Mouse (Mus musculus): ENCODE measurements at regions not wholly inside any gene's neighbourhood (a gene's known extent, or its start where the extent isn't known, plus 50 kb on each side); places are given as distances from the start of the nearest gene placed in this dataset.

DNA sequence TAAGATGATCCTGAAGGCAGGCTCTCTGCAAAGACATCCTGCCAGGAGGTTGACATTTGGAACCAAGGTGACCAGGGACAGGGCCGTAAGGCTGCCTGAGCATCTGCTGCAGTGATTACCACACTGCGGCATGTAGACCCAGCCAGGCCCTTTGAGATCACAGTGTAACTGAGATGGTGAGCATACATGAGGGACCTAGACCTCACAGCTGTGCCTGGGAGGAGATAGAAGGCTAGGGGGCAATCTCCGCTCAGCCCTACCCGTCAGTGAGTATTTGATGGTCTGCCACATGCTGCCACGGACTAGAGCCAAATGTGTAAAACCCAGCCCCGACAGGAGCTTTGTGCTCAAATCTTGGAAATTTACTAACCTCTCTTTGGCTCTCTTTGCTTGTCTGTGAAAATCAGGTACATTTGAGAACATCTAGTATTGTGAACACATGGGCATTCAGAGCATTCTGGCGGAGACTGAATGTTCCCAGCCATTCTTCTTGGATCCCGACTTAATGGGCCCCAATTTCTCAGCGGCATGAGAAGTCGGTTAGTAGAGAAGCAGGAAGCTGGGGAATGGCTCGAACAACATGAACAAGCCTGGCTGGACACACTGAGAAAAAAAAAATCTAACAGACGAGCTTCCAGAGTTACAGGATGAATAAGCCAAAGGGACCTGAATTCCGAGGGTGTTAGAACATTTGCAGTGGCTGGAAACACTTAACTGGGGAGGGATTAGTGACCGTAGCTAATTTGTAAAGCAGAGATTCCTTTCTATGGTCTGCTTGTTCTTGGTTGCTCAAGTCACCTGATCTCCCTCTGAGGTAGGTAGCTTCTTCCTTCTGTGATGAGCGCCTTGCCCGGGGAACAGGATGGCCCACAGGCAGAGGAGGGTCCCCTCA lies 61.8 kb downstream of the Fam43a start:
- Histone ChIP-seq H3K36me3 (ENCODE audit: control insufficient read depth, insufficient read depth, low read length) (no peaks in the 10 kb centered on the region), H3K9me3 (ENCODE audit: control insufficient read depth, low read length) (no peaks in the 10 kb centered on the region), H3K27ac (replicated peaks) (no peak overlapping the region), H3K4me3 (ENCODE audit: low read depth, low read length) (no peak overlapping the region), H3K27me3 (ENCODE audit: control insufficient read depth, insufficient read depth, low read length) (no peaks in the 10 kb centered on the region), H3K4me1 (replicated peaks; ENCODE audit: control insufficient read depth, insufficient read depth) (no peaks in the 10 kb centered on the region), H3K9ac (ENCODE audit: low read length) (no peak overlapping the region), H3K4me2 (replicated peaks; ENCODE audit: low read depth) (no peak overlapping the region)
- ATAC-seq (ENCODE audit: low FRiP score, low TSS enrichment) (no peak), DNase-seq (ENCODE audit: low spot score) (no peak)
- TF ChIP-seq EP300 (optimal IDR thresholded peaks at IDR 0.05) (no peak), CTCF (IDR thresholded peaks at IDR 0.05; ENCODE audit: low read depth) (no peak)
- WGBS: 65% methylated on average over 16 of the region's 16 CpGs

DNA sequence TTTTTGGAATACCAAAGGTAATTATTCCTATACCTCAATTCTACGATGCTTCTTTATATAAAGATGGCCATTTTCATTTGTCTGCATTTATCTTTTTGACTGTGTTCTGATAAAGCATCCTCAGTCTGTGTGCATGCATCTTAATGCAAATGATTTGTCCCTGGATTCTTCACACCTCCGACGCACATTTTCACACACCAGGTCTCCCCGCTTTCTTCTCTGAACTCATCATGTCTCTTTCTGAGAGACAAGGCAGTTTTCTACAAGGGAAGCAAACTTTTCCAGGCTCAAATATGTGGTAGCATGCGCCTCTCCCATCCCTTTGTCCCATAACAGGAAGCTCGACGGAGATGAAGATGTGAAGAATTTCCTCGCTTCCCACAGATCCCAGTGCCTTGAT lies 63.5 kb downstream of the Fam43a start:
- H3K9me3 ChIP-seq (ENCODE audit: control insufficient read depth, low read length): no peaks in the 10 kb centered on the region
- 79% methylated on average over 8 of the region's 8 CpGs for WGBS
- H3K27me3 ChIP-seq (ENCODE audit: control insufficient read depth, insufficient read depth, low read length): no peaks in the 10 kb centered on the region
- no peaks in the 10 kb centered on the region for H3K36me3 ChIP-seq (ENCODE audit: control insufficient read depth, insufficient read depth, low read length)
- H3K9ac ChIP-seq (ENCODE audit: low read length): no peak overlapping the region
- TF ChIP-seq CTCF (IDR thresholded peaks at IDR 0.05; ENCODE audit: low read depth) (no peak), EP300 (optimal IDR thresholded peaks at IDR 0.05) (no peak)
- H3K4me2 ChIP-seq (replicated peaks; ENCODE audit: low read depth): no peak overlapping the region
- no peak overlapping the region for H3K27ac ChIP-seq (replicated peaks)
- DNase-seq (ENCODE audit: low spot score): no peak
- no peaks in the 10 kb centered on the region for H3K4me1 ChIP-seq (replicated peaks; ENCODE audit: control insufficient read depth, insufficient read depth)
- H3K4me3 ChIP-seq (ENCODE audit: low read depth, low read length): no peak overlapping the region
- no peak for ATAC-seq (ENCODE audit: low FRiP score, low TSS enrichment)

DNA sequence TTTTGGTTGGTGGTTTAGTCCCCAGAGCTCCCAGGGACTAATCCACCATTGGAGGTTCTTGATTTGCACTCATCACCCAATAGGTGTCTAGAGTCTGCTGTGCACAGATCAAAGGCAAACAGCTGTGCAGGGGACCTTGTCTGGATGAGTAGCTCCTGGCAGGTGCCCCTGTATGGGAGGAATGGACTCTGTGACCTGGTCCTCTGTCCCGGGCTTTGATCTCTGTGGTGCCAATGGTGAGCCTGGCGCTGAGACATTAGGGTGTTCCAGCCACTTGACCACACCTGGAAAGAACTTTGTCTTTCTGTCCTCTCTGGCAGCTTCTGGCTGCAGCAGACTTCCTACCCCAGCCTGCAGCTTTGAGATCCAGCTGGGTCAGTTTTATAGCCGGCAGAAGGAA lies 64.4 kb downstream of the Fam43a start:
- H3K4me1 ChIP-seq (replicated peaks; ENCODE audit: control insufficient read depth, insufficient read depth): no peaks in the 10 kb centered on the region
- ATAC-seq (ENCODE audit: low FRiP score, low TSS enrichment): no peak
- no peak overlapping the region for H3K4me2 ChIP-seq (replicated peaks; ENCODE audit: low read depth)
- no peak overlapping the region for H3K27ac ChIP-seq (replicated peaks)
- no peak overlapping the region for H3K4me3 ChIP-seq (ENCODE audit: low read depth, low read length)
- no peaks in the 10 kb centered on the region for H3K9me3 ChIP-seq (ENCODE audit: control insufficient read depth, low read length)
- no peaks in the 10 kb centered on the region for H3K27me3 ChIP-seq (ENCODE audit: control insufficient read depth, insufficient read depth, low read length)
- TF ChIP-seq CTCF (IDR thresholded peaks at IDR 0.05; ENCODE audit: low read depth) (no peak), EP300 (optimal IDR thresholded peaks at IDR 0.05) (no peak)
- H3K9ac ChIP-seq (ENCODE audit: low read length): no peak overlapping the region
- no peaks in the 10 kb centered on the region for H3K36me3 ChIP-seq (ENCODE audit: control insufficient read depth, insufficient read depth, low read length)
- DNase-seq (ENCODE audit: low spot score): no peak
- 72% methylated on average over 3 of the region's 3 CpGs for WGBS

GRCm38 (mm10) chr16:30664433-30664832 lies 64.9 kb downstream of the Fam43a start:
- H3K4me1 ChIP-seq (replicated peaks; ENCODE audit: control insufficient read depth, insufficient read depth): no peaks in the 10 kb centered on the region
- H3K27me3 ChIP-seq (ENCODE audit: control insufficient read depth, insufficient read depth, low read length): no peaks in the 10 kb centered on the region
- no peaks in the 10 kb centered on the region for H3K36me3 ChIP-seq (ENCODE audit: control insufficient read depth, insufficient read depth, low read length)
- H3K9me3 ChIP-seq (ENCODE audit: control insufficient read depth, low read length): no peaks in the 10 kb centered on the region
- H3K4me2 ChIP-seq (replicated peaks; ENCODE audit: low read depth): no peak overlapping the region
- H3K9ac ChIP-seq (ENCODE audit: low read length): no peak overlapping the region
- no peak overlapping the region for H3K27ac ChIP-seq (replicated peaks)
- no peak for DNase-seq (ENCODE audit: low spot score)
- H3K4me3 ChIP-seq (ENCODE audit: low read depth, low read length): no peak overlapping the region
- WGBS: 53% methylated on average over 4 of the region's 4 CpGs
- TF ChIP-seq EP300 (optimal IDR thresholded peaks at IDR 0.05): no peak
- TF ChIP-seq CTCF (IDR thresholded peaks at IDR 0.05; ENCODE audit: low read depth): no peak
- no peak for ATAC-seq (ENCODE audit: low FRiP score, low TSS enrichment)

DNA sequence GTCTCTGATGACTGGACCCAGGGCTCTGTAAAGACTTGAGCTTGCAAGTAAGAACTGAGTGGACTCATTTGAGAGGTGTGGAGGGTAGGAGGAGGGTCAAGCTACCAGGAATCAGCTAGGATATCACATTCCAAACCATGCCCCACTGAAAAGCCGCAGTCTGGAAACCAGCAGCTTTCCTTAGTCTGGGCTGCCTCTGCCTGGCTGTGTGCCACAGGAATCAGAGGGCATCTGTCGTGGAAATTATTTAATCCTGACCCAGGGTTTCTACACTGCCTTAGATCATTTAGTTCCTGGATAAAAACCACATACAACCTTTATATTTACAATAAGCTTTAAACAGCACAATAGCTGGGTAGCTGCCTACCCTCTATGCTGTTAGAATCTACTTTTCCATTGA lies 66.4 kb downstream of the Fam43a start:
- no peaks in the 10 kb centered on the region for H3K4me1 ChIP-seq (replicated peaks; ENCODE audit: control insufficient read depth, insufficient read depth)
- 38% methylated on average over 2 of the region's 2 CpGs for WGBS
- H3K4me3 ChIP-seq (ENCODE audit: low read depth, low read length): no peak overlapping the region
- H3K27me3 ChIP-seq (ENCODE audit: control insufficient read depth, insufficient read depth, low read length): no peaks in the 10 kb centered on the region
- ATAC-seq (ENCODE audit: low FRiP score, low TSS enrichment) (no peak), DNase-seq (ENCODE audit: low spot score) (no peak)
- TF ChIP-seq CTCF (IDR thresholded peaks at IDR 0.05; ENCODE audit: low read depth) (no peak), EP300 (optimal IDR thresholded peaks at IDR 0.05) (no peak)
- H3K4me2 ChIP-seq (replicated peaks; ENCODE audit: low read depth): no peak overlapping the region
- H3K36me3 ChIP-seq (ENCODE audit: control insufficient read depth, insufficient read depth, low read length): no peaks in the 10 kb centered on the region
- H3K27ac ChIP-seq (replicated peaks): no peak overlapping the region
- H3K9ac ChIP-seq (ENCODE audit: low read length): no peak overlapping the region
- H3K9me3 ChIP-seq (ENCODE audit: control insufficient read depth, low read length): no peaks in the 10 kb centered on the region

DNA sequence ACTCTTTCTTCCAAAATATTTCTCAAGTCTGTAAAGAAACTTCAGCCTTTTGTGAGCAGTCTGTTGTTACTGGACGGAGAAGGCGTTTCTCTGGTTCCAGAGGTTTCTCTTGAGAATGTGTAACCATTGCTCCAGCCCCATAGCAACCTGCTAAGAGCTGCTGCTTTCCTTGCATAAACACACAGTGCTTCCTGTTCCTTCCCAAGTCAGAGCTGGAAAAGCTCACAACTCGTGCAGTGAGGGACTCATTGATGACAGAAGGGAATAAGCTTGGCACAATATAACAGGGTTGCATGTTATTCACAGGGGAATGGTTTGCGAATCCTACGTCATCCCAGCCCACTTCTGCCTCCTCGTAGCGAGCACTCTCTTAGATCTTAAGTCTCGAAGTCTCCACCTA lies 70.4 kb downstream of the Fam43a start:
- H3K27ac ChIP-seq (replicated peaks): no peak overlapping the region
- H3K4me2 ChIP-seq (replicated peaks; ENCODE audit: low read depth): no peak overlapping the region
- ATAC-seq (ENCODE audit: low FRiP score, low TSS enrichment) (peak; percentile 47; the same call in 1 of the 2 replicates), DNase-seq (ENCODE audit: low spot score) (no peak)
- no peak overlapping the region for H3K4me3 ChIP-seq (ENCODE audit: low read depth, low read length)
- no peaks in the 10 kb centered on the region for H3K9me3 ChIP-seq (ENCODE audit: control insufficient read depth, low read length)
- no peaks in the 10 kb centered on the region for H3K4me1 ChIP-seq (replicated peaks; ENCODE audit: control insufficient read depth, insufficient read depth)
- no peaks in the 10 kb centered on the region for H3K27me3 ChIP-seq (ENCODE audit: control insufficient read depth, insufficient read depth, low read length)
- TF ChIP-seq CTCF (IDR thresholded peaks at IDR 0.05; ENCODE audit: low read depth): no peak
- TF ChIP-seq EP300 (optimal IDR thresholded peaks at IDR 0.05): no peak
- no peak overlapping the region for H3K9ac ChIP-seq (ENCODE audit: low read length)
- H3K36me3 ChIP-seq (ENCODE audit: control insufficient read depth, insufficient read depth, low read length): no peaks in the 10 kb centered on the region
- WGBS: 49% methylated on average over 8 of the region's 8 CpGs

All from stomach, postnatal 0 days (tissue).